Mouse (Mus musculus) heart, postnatal 14 days (tissue): ENCODE measurements at regions not wholly inside any gene's neighbourhood (a gene's known extent, or its start where the extent isn't known, plus 50 kb on each side); places are given as distances from the start of the nearest gene placed in this dataset.

ENCODE experiments used
- DNase-seq, 2 experiments: peaks; one replicate each; pipeline ENCODE4 v3.0.0; 2021 to 2022
- intact Hi-C: fragments of 180-260 bp; cut with DNase I; formaldehyde crosslinking; loops from one replicate; pipeline ENCODE4 v1.15.1; 2025

DNA sequence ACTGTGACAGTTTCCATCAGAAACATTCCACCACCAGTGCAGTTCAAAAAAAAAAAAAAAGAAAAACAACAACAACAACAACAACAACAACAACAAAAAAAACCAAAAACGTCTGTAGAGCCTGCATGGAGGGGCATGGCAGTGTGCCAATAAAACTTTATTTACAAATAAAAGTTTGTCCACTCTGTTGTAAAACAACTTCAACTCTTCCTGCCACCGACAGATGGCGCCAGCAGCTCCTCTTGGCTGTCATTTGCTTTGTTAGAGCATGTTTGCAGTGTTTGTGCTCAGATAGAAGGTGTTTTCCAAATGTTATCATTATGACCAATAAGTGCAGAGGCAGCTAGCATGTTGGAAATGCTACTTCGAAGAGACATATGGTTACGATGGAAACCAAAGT, 179.0 kb upstream of the Gjb5 start:
- peak in 1 of 2 experiments; percentile 13 for DNase-seq
- intact Hi-C loops, result no loop called here

DNA sequence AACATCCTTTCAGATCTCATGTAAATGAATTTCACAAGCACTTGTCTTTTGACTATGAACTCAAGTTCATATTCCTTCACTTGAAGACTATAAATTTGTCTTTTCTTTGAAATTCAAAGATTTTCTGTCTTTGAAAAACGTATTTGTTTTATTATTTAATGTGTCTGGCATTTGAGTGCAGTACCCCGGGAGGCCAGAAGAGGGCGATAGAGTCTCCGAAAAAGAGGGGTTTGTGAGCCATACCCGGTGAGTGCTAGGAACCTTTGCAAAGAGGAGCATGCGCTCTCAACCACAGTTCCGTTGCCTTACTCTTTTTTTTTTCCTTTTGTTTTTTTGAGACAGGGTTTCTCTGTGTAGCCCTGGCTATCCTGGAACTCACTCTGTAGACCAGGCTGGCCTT, 177.6 kb upstream of the Gjb5 start:
- intact Hi-C loops, result no loop called here
- no peak for DNase-seq

DNA sequence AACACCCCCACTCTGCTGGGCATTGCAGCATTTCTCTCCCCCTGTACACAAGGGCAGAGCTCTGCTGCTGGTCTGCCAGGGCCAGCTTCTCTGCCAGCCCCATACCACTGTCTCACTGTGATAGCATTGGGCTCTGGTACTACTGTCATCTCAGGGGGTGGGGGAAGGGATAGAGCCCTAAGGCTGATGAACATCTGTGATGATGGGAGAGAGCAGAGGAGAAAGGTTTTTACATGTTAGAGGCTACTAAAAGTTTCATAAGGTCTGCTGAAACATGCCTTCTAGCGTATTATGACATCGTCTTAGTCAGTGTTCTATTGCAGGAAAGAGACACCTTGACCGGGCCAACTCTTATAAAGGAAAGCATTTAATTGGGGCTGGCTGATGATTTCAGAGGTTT, 176.4 kb upstream of the Gjb5 start:
- intact Hi-C loops, result no loop called here
- no peak for DNase-seq

DNA sequence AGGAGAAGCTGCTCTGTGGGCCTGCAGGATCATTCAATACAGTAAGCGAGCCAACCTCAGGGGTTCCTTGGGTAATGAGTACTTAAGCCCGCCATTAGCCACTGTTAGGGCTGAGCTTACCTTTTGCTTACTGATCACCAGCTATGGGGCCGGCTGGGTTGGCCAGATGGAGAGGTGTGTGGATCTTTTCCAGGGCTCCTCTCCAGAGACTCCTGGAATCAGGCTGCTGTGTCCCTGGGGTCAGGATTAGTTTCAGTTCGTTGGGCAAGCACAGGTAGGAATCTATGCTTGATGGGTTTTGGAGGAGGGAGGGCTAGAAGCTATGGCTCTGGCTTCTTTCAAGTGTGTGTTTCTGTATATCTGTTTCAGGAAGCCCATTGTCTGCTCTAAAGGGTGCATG, 175.7 kb upstream of the Gjb5 start:
- intact Hi-C loops, result no loop called here
- DNase-seq, result no peak

DNA sequence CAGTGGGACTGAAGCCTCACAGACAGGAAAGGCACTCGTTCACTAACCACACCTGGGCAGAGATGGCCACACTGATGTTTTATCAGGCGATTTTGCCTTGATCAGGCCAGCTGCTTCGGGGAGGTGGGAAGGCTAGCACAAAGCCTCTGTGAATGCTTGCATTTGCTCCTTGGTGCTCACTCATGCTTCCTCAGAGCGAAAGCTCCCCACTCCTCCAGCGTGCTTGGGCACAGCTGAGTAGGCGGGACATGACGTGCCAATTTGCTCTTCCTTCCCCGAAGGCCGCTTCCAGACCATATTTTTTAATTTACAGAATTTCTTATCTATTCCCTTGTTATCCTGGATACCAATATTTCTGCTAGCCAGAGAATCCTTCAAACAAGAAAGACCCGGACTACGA, 172.8 kb upstream of the Gjb5 start:
- intact Hi-C loops, result no loop called here
- no peak for DNase-seq

DNA sequence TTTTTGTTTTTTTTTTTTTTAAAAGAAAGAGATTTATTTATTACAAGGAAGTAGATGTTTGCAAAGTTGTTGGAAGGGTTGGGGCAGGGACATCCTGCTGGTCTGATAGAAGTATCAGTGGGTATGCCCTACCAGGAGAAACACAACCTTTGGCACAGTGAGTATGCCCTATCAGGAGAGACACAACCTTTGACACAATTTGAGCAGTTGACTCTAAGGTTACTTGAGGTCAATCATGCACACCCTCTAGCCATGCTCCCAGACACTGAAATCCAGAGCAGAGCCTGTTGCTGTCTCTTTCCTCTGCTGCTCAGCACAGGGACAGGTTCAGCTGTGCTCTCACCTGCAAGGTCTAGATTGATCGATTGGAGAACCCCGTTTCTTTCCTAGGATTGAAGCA, 164.2 kb upstream of the Gjb5 start:
- no peak for DNase-seq

DNA sequence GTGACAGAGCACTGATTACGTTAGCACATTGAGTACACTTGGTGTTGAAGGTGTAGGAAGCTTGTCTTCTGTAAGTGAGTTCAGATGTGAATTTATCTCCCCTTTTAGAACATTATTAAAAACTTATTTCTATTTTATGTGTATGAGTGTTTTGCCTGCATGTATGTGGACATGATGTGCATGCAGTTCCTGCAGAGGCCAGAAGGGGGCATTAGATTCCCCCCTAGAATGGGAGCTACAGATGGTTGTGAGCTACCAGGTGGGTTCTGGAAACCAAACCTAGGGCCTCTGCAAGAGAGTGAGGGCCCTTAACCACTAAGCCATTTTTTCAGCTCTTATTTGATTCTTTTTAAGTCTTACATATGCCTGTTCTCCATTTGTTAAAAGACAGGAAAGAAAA, 160.0 kb upstream of the Gjb5 start:
- intact Hi-C loops, result no loop called here
- DNase-seq, result peak in 1 of 2 experiments; percentile 7

More for the DNA sequence above, 164.2 kb upstream of the Gjb5 start:
- intact Hi-C loops, result no loop called here

DNA sequence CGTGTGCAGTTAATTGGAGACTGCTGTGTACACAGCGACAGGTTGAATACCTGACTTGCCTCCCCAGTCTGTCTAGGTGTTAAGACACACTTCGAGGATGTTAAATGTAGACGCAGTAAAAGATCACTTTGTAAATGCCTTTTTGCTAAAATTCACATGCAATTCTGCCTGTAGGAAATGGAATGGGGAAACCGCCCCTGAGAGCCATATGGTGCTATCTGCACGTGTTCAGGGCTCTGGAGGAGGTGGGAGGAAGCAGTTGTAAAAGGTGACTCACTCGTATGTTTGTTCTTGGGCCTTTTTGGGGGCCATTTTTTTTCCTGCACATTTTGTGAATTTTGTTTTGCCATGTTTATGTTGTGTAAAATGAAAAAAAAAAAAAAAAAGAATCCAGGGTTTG, 159.6 kb upstream of the Gjb5 start:
- DNase-seq, result no peak
- intact Hi-C loops, result no loop called here

DNA sequence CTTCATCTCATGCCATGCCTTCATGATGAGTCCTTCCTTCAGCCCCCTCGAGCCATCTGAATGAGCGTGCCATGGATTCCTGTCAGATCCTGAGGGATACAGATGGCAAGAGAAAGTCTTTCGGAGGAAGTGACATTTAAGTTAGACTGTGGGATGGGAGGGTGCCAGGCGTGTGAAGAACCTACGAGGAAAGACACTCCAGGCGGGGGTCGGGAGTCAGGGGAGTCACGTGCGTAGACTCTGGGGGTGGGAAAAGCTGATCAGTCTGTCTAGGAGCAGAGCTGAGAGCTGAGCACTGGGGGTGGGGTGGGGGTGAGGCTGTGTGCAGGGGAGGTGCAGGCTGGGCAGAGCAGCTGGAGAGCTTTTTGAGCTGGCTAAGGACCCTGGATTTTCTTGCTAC, 152.0 kb upstream of the Gjb5 start:
- intact Hi-C loops, result no loop called here
- no peak for DNase-seq

DNA sequence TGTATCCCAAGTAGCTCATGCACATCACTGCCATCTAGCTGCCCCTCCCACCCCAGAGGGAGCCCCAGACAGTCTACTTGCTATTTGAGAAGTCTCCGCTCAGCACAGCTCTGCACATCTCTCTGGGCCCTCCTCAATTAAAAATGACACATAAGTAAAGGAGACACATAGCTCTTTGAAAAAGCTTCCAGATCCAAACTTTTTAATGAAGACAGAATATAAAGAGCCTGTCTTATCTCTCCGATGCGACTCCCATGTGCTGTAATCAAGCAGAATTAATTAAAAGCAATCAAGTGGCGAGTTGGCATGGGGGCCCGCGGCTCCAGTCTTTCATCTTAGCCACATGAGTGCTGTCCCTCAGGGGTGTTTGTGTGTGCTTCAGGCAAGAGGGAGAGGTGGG, 144.6 kb upstream of the Gjb5 start:
- no peak for DNase-seq
- intact Hi-C loops, result no loop called here

DNA sequence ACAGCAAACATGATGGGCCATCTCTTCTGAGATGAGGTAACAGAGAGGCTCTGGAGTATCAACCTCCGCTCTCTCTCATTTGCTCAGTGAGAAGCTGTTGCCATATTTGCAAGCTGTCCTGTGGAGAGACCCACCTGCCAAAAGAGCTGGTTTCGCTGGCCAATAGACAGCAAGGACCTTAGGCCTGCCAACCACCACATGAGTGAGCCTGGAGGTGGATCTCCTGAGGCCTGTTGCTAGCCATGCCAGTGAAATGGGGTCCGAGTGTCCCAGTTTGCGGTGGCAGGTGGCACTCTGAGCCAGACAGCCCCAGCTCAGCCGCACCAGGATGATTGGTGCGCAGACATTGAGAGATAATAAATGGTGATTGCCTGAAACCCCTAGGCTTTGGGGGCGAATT, 143.9 kb upstream of the Gjb5 start:
- intact Hi-C loops, result no loop called here
- no peak for DNase-seq

DNA sequence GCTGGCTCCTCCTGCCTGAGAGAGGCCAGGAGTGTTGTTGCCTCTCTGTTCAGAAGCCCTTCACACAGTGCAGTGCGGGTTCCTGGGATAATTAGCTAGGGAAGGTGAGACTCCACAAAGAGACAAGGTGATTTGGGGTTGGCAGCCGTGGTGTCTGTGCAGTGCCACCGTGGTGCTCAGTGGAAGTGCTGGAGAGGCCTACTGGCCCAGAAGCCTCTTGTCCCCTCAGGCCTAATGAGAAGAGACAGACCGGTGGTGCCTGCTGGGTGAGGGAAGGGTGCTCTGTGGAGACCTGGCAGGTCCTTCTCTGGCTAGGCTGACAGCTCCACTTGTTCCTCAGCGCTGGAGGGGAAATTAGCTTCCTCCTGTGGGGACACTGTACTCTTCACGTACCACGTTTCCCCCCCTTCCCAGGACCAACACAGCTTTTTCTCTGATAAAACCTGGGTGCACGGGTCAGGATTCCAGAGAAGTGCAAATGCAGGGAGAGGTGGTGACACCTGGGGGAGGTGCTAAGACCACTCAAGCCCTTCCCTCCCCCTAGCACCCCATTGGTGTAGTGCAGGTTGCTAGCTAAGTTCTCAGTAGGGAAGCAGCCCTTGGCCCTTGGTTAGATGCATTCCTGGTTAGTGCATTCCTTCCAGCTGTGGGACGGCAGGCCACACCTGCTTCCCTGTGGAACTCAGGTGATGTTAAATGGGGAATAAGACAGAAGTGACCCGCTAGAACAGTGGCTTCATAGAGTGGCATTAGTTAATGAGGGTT, 129.2 kb upstream of the Gjb5 start:
- intact Hi-C loops, result no loop called here
- DNase-seq, result no peak

DNA sequence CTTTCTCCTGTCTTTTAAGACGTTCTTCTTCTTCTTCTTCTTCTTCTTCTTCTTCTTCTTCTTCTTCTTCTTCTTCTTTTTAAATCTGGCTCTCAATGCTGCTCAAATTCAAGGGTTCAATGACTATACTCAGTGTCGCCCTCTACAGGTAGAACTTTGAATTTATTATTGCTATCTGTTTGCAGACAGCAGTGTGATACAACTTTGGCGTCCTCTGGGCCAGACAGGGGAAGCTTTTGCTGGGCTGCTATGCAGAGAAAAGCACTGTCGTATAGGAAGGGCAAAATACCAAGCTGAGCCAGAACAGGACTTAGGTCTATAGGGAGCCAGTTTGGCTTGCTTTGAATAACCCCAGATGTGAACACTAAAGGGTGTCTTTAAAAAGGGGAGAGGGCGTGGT, 127.3 kb upstream of the Gjb5 start:
- no peak for DNase-seq
- intact Hi-C loops, result no loop called here

DNA sequence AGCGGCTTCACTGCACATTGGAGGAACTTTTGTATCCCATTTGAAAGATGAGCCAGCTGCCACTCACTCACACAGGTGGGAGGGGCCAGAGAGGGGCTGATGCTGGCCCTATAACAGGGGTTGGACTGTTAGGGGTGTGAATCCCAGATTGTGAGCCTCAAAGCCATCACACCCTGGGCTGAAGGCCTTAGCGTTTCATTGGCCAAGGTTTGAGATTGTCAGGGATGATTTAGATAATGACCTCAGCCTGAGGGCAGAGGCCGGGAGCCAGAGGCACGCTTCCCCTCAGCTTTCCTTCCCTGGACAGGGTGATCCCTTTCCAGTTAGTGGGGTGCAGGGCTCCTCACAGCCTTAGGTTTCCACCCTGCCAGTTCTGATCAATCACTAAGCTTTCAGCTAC, 124.5 kb upstream of the Gjb5 start:
- DNase-seq, result no peak
- intact Hi-C loops, result no loop called here

DNA sequence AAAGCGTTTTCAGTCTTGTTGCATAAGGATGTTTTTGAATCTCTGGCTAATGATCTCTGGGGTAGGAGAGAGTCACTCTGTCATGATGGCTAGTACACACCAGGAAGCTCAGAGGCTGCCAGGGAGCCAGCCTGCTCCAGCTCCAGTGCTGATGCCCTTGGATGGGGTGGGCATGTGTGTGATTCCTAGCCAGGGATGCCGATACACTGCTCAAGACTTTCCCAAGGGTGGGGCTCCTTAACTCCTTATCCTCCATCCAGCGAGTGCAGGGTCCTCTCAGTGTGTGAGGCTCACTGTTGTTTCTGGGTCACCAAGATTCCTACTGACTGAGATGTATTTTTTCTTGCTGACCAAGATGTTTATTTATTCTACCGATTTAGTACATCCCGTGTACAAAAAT, 122.4 kb upstream of the Gjb5 start:
- no peak for DNase-seq
- intact Hi-C loops, result no loop called here

DNA sequence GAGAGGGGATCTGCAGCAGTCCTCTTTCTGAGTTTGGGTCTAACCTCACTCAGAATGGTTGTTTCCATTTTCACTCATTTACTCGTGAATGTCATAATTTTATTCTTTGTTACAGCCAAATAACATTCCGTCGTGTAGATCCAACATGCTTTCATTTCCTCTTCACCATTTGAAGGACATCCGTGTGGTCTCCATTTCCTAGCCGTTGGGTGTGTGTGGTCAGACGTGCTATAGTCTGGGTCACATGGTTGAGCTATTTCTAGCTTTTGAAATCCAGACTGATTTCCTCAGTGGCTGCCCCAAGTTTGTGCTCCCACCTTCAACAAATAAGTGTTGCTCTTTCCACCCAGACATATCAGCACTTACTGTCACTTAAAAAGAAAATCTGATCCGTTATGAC, 111.9 kb upstream of the Gjb5 start:
- intact Hi-C loops, result no loop called here
- no peak for DNase-seq

DNA sequence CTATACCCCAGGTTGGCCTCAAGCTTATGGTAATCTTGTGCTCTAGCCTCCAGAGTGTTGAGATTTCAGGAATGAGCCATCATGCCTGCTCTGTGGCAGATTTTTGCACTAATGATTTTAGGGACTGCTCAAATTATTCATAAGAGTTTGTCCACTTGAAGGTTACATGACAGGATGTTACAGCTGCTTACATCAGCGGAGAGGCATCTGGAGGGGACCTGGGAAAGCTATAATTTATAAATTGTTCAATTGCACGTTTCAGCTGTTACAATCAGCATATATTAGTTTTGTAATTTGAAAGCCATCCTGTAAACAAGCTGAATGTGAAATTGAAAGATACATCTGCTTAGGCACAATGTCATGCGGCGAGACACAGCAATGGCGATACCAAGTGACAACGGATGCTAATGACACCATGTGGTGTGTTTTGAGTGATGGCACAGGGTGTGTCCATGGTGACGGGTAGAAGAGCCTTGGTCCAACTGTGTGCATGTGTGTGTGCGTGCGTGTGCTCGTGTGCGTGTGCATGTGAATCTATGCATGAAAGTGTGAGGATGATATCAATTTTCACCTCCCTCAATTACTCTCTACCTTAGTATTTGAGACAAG, 96.6 kb upstream of the Gjb5 start:
- intact Hi-C loops, result no loop called here
- no peak for DNase-seq

DNA sequence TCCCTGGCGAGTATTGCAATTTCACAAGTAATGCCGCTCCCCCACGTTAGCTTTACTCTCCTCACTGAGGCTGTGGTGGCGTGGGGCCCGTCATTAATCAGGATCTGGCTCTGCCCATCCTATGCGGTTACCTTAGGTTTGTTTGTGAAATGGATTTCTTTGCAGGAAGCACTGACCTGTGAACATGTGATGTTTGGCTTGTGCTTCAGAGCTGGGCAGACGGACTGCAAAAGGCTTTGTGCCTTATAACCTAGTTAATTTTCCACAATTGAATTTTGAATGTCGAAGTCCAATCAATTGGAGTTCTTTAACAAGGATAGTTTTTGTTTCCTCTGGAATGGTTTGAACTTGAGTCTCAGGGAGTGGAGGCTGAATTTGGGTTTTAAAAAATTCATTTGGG, 94.1 kb upstream of the Gjb5 start:
- intact Hi-C loops, result no loop called here
- DNase-seq, result no peak

DNA sequence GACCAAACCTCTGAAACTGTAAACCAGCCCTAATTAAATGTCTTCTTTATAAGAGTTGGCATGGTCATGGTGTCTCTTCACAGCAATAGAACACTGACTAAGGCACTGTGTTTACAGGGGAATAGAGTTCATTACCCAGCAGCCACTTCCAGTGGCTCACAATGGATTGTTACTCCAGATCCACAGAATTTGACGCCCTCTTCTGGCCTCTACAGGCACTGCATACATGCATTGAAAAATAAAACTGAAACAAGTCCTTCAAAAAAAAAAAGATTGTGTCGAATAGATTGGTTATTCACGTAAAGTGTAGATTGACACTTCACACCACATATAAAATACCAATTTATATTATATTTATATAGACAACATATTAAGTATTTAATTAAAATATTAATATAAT, 87.3 kb upstream of the Gjb5 start:
- DNase-seq, result no peak
- intact Hi-C loops, result no loop called here

DNA sequence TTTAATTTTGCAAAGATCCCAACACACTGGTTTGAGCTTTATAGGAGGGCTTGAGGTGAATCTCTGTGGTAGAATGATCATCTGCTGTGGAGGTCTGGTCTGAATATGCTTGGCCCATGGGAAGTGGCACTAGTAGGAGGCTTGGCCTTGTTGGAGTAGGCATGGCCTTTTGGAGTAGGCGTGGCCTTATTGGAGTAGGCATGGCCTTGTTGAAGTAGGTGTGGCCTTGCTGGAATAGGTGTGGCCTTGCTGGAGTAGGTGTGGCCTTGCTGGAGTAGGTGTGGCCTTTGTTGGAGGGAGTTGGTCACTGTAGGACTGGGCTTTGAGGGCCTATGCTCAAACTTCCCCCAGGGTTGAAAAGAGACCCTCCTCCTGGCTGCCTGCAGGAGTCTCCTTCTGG, 86.1 kb upstream of the Gjb5 start:
- no peak for DNase-seq
- intact Hi-C loops, result no loop called here

DNA sequence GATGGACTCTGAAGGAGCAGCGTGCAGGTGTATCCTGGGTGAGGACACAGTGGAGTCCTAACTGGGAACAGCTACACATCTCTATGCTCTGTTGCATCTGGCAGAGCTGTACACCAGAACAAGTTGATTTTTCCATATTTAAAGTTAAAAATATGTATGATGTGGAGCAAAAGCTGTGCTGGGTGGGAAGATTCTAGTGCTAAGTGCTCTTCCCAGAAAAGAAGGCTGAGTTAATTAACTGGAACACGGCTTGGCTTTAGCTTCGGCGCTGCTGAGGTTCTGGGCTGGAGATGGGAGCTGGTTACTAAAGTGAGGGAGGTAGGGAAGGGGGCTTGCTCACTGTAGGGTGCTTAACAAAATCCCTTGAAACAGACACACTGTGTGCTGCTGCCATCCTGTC, 84.0 kb upstream of the Gjb5 start:
- intact Hi-C loops, result no loop called here
- DNase-seq, result no peak

DNA sequence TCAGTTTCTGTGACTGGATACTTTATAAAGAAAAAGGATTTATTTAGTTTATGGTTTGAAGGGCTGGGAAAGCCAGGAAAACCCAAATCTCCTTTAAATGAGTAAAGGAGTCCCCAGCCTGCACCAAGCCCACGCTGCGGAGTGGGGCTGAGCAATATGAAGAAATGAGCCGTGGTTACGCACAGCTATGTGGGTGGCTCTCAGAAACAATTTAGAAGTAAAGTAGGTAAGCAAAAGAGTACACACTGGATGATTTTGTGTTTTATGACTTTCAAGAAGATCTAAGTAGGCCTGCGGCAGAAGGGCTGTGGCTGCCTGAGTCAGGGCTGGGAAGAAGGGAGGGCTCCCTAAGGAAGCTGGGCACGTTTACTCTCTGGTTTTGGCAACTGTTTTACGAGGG, 82.6 kb upstream of the Gjb5 start:
- no peak for DNase-seq
- intact Hi-C loops, result no loop called here

DNA sequence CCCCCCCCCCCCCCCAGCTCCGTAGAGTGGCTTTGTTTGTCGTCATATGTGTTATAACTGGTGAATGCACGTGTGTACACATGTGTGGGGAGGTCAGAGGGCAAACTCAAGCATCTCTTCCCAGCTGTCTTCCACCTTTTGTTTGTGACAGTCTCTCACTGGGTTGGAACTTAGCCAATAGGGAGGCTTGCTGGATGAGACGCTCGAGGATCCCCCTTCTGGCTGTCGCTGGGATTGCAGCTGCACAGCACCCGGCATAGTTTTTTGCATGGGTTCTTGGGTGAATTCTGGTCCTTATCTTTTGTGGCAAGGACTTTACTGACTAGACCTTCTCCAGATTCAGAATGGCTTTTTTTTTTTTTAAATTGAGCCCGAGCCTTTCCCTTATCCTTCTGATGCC, 77.1 kb upstream of the Gjb5 start:
- peak; percentile 64 to 79 for DNase-seq
- intact Hi-C loops, result no loop called here
